Mouse (Mus musculus): ENCODE measurements around the gene Snapc5. TPM values are rescaled to one million over a fixed set of nuclear protein-coding genes. Genes with fewer than 3 reads are reported as not detected.
A peak's percentile ranks its signal among the peaks of the same experiment; 100 is the strongest.
"Not testable (repeated sequence)": the region's sequence is repeated elsewhere in the genome, so short reads cannot be mapped to it uniquely, and the experiment has no call there.

Snapc5 gene
- 25.8 and 29.8 TPM in 2 replicates for polyA plus RNA-seq (2016; fragmentation: Nextera tagmentation; extraction: Ambion mirVana)

GRCm38 (mm10) chr9:64178974-64179646 lies at the start of gene Snapc5:
Gene Snapc5, plus strand, starts transcription at chr9:64179274.
- peaks cover 72% of the 10 kb centered on the region for H3K36me3 ChIP-seq
- WGBS: under 1% methylated on average over 35 of the region's 35 CpGs

GRCm38 (mm10) chr9:64131623-64132022 lies 47.5 kb upstream of the Snapc5 start:
- Histone ChIP-seq H3K27me3 (ENCODE audit: insufficient read depth, poor library complexity, severe bottlenecking) (no peaks in the 10 kb centered on the region), H3K4me1 (peaks cover under 1% of the 10 kb centered on the region; the same call in 1 of the 2 replicates), H3K9me3 (no peaks in the 10 kb centered on the region), H3K27ac (no peak overlapping the region), H3K36me3 (peaks cover 7% of the 10 kb centered on the region), H3K4me3 (no peak overlapping the region)
- WGBS: 76% methylated on average over 6 of the region's 6 CpGs
- no peak for DNase-seq (ENCODE audit: low spot score)

More at GRCm38 (mm10) chr9:64178974-64179646, at the start of gene Snapc5:
- Histone ChIP-seq H3K27ac (peak within 1 kb of the TSS; percentile 84), H3K4me3 (peak within 1 kb of the TSS; percentile 74), H3K27me3 (ENCODE audit: insufficient read depth, poor library complexity, severe bottlenecking) (no peaks in the 10 kb centered on the region), H3K4me1 (peaks cover 10% of the 10 kb centered on the region; the same call in 1 of the 2 replicates), H3K9me3 (no peaks in the 10 kb centered on the region)
- DNase-seq (ENCODE audit: low spot score): peak; percentile 96

- WGBS: 9% methylated on average over 6 of the region's 6 CpGs
- peaks cover 58% of the 10 kb centered on the region for H3K36me3 ChIP-seq
- not testable (repeated sequence) for H3K27me3 ChIP-seq (ENCODE audit: insufficient read depth, poor library complexity, severe bottlenecking); H3K27ac ChIP-seq; H3K9me3 ChIP-seq; H3K4me3 ChIP-seq; H3K4me1 ChIP-seq; DNase-seq (ENCODE audit: low spot score)
Observed at GRCm38 (mm10) chr9:64138896-64139295, 40.2 kb upstream of the Snapc5 start.

DNA sequence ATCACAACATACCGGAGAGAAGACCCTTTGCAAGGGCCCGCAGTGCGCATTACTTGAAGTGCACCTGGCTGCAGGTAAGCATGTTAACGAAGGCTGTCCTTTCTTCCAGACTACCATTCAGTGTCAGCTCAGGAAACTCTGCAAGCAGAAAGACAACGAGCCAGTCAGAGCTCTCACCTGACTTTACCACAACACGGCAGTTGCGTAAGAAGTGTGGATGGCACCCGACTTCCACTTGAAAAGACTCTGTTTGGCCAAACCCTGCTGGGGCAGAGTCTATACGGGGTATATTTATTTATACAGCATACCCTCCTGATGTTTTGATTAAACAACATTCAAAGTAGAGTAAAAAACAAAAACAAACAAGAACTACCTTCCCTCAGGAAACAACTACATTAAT lies 39.2 kb upstream of the Snapc5 start:
- Histone ChIP-seq H3K4me1 (no peaks in the 10 kb centered on the region), H3K27me3 (ENCODE audit: insufficient read depth, poor library complexity, severe bottlenecking) (no peaks in the 10 kb centered on the region), H3K9me3 (no peaks in the 10 kb centered on the region), H3K4me3 (no peak overlapping the region), H3K36me3 (peaks cover 65% of the 10 kb centered on the region), H3K27ac (no peak overlapping the region)
- DNase-seq (ENCODE audit: low spot score): no peak
- 90% methylated on average over 9 of the region's 9 CpGs for WGBS

GRCm38 (mm10) chr9:64156641-64157040 lies 22.4 kb upstream of the Snapc5 start:
- Histone ChIP-seq H3K27ac (no peak overlapping the region), H3K9me3 (no peaks in the 10 kb centered on the region), H3K4me1 (no peaks in the 10 kb centered on the region), H3K27me3 (ENCODE audit: insufficient read depth, poor library complexity, severe bottlenecking) (no peaks in the 10 kb centered on the region), H3K4me3 (no peak overlapping the region), H3K36me3 (peaks cover 94% of the 10 kb centered on the region)
- DNase-seq (ENCODE audit: low spot score): no peak
- 79% methylated on average over 1 of the region's 1 CpGs for whole genome bisulfite sequencing

- no peaks in the 10 kb centered on the region for H3K9me3 ChIP-seq
- H3K4me3 ChIP-seq: no peak overlapping the region
- 93% methylated on average over 5 of the region's 5 CpGs for WGBS
- no peak overlapping the region for H3K27ac ChIP-seq
- H3K4me1 ChIP-seq: no peaks in the 10 kb centered on the region
- H3K36me3 ChIP-seq: peaks cover 90% of the 10 kb centered on the region
- DNase-seq (ENCODE audit: low spot score): no peak
- no peaks in the 10 kb centered on the region for H3K27me3 ChIP-seq (ENCODE audit: insufficient read depth, poor library complexity, severe bottlenecking)
Observed at GRCm38 (mm10) chr9:64160471-64160870, 18.6 kb upstream of the Snapc5 start.

DNA sequence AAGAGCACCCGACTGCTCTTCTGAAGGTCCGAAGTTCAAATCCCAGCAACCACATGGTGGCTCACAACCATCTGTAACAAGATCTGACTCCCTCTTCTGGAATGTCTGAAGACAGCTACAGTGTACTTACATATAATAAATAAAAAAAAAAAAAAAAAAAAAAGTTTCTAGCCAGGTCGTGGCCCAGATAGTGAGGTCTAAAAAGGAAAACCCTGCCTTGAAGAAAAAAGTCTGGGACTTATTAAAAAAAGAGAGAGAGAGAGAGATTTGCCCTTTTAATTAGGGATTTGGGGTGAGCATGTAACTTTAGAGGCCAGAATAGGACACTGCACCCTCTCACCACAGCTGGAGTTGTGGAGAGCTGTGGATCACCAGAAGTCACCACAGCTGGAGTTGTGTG lies 9.1 kb upstream of the Snapc5 start:
- not testable (repeated sequence) for H3K4me3 ChIP-seq; H3K27me3 ChIP-seq (ENCODE audit: insufficient read depth, poor library complexity, severe bottlenecking); H3K27ac ChIP-seq; H3K9me3 ChIP-seq; DNase-seq (ENCODE audit: low spot score)
- WGBS: 81% methylated on average over 3 of the region's 3 CpGs
- peaks cover 29% of the 10 kb centered on the region for H3K36me3 ChIP-seq
- peaks cover 12% of the 10 kb centered on the region; the same call in 1 of the 2 replicates for H3K4me1 ChIP-seq

GRCm38 (mm10) chr9:64172145-64172815 lies 6.8 kb upstream of the Snapc5 start:
- Histone ChIP-seq H3K9me3 (no peaks in the 10 kb centered on the region), H3K4me3 (peak overlapping the region; percentile 88), H3K27me3 (ENCODE audit: insufficient read depth, poor library complexity, severe bottlenecking) (no peaks in the 10 kb centered on the region), H3K4me1 (peaks cover 12% of the 10 kb centered on the region; the same call in 1 of the 2 replicates), H3K36me3 (peaks cover 36% of the 10 kb centered on the region), H3K27ac (peak overlapping the region; percentile 97)
- WGBS: 2% methylated on average over 18 of the region's 18 CpGs
- peak; percentile 91 for DNase-seq (ENCODE audit: low spot score)

DNA sequence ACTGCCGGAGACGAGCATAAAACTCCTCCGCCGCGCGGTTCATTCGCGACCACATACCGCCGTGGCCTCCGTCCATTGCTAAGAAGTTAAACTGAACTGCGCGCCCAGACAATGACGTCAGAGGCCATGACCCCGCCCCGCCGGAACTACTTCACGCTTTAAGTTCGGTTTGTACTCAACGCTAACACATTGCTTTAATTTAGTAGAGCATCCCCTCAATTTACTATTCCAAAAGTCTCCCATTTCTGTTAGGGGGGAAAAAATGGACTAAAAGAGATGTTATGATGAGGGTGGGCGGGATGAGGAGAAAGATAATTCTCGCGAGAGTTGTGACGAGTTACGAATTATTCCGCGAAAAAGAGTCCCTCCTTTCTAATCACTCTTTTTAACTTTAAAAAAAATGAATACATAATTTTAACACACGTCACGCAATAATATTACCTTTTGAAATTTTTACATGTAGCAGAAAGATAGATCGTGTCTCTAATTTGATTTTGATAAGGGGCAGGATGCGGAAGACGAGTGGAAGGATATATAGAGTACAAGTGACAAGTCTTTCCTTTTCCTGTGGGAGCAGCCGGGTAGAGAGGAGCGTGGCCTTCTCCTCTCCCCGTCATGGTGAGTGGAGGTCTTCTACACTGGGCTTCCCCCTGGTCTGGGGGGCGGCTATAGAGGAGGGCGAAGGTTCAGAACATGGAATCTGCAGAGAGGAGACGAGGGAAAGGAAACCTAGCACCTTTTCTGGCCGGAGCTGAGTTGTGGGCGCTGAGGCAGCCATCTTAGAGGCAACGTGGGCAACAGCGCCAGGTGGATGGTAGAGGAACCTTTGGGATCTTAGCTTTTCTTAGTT lies 6.0 kb upstream of the Snapc5 start, which contains the start of the genes Zwilch and Rpl4:
TSS of gene Zwilch (minus strand) at position 289 of the 850 bp plus-strand sequence.
TSS of gene Rpl4 (plus strand) at position 560 of the 850 bp plus-strand sequence.
- Histone ChIP-seq H3K4me3 (peak within 1 kb of the TSS; percentile 88), H3K4me1 (peaks cover 12% of the 10 kb centered on the region; the same call in 1 of the 2 replicates), H3K27ac (peak within 1 kb of the TSS; percentile 97), H3K9me3 (no peaks in the 10 kb centered on the region), H3K36me3 (peaks cover 41% of the 10 kb centered on the region), H3K27me3 (ENCODE audit: insufficient read depth, poor library complexity, severe bottlenecking) (no peaks in the 10 kb centered on the region)
- peak; percentile 86 for DNase-seq (ENCODE audit: low spot score)
- under 1% methylated on average over 42 of the region's 42 CpGs for WGBS

DNA sequence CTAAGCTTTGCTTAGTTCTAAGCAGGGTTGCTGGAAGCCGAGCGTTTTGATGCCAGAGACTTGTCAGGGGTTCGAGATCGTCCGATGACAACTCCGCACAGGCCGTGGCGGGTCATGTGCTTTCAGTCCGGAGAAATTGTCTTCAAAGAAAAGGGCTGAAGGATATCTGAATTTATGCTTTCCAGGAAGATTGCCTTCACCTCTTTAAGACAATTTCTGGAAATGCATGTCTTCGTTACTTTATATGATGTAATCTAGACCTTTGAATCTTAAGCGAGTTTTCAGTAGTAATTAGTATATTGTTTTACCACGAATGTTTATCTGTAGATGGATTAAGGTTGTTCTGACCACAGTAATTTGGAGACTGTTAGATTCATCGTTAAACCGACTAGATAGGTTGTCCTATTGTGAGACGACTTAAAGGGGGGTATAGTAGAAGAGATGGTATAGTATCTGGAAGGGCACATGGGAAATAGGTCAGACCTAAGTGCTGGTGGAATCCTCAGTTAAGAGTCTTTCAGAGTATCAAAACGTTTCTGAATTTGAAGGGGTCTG lies 5.3 kb upstream of the Snapc5 start:
- Histone ChIP-seq H3K4me1 (peaks cover 12% of the 10 kb centered on the region; the same call in 1 of the 2 replicates), H3K9me3 (no peaks in the 10 kb centered on the region), H3K27ac (peak overlapping the region; percentile 97), H3K4me3 (peak overlapping the region; percentile 88), H3K27me3 (ENCODE audit: insufficient read depth, poor library complexity, severe bottlenecking) (no peaks in the 10 kb centered on the region), H3K36me3 (peaks cover 45% of the 10 kb centered on the region)
- no peak for DNase-seq (ENCODE audit: low spot score)
- under 1% methylated on average over 16 of the region's 16 CpGs for WGBS

DNA sequence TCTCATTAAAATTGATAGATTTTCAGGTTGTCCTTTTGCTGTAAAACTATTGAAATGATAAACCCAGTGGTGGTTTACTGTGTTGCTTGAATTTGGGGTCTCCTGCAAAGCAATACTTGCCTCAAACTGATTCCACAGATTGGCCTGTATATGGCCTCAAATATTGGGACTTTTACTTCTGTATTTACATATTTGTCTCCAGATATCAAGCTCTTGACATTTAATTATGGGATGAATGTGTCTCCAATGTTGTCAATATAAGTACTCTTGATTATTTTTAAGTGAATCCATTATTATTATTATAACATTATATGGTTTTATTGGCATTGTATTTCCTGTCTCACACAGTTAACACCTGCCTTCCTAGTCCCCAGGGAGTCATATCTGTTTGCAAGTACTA lies 4.7 kb upstream of the Snapc5 start:
- Histone ChIP-seq H3K9me3 (no peaks in the 10 kb centered on the region), H3K27me3 (ENCODE audit: insufficient read depth, poor library complexity, severe bottlenecking) (no peaks in the 10 kb centered on the region), H3K4me3 (peak overlapping the region; percentile 88), H3K4me1 (peaks cover 12% of the 10 kb centered on the region; the same call in 1 of the 2 replicates), H3K36me3 (peaks cover 47% of the 10 kb centered on the region), H3K27ac (peak overlapping the region; percentile 97; the same call in 1 of the 2 replicates)
- DNase-seq (ENCODE audit: low spot score): no peak

DNA sequence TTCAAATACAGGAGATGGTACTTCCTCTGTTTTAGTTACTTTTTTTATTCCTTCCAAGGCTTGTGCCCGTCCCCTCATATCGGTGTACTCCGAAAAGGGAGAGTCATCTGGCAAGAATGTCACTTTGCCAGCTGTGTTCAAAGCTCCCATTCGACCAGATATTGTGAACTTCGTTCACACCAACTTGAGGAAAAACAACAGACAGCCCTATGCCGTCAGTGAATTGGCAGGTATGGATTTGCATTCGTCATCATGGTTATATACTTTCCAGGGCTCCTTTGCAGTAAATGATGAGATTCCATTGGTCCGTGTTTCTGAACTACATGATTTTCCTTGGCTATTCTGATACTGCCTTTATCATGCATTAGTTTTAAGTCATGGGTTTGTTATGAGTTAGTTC lies 4.3 kb upstream of the Snapc5 start:
- Histone ChIP-seq H3K4me1 (peaks cover 14% of the 10 kb centered on the region; the same call in 1 of the 2 replicates), H3K4me3 (peak overlapping the region; percentile 88), H3K36me3 (peaks cover 47% of the 10 kb centered on the region), H3K27ac (no peak overlapping the region), H3K27me3 (ENCODE audit: insufficient read depth, poor library complexity, severe bottlenecking) (no peaks in the 10 kb centered on the region), H3K9me3 (no peaks in the 10 kb centered on the region)
- WGBS: 59% methylated on average over 8 of the region's 8 CpGs
- no peak for DNase-seq (ENCODE audit: low spot score)

Data from heart, embryonic 10.5 days (tissue).